Mouse (Mus musculus) brain, embryonic 18.5 days (tissue): ENCODE data around the gene Sh3bp5.

Source experiments
- DNase-seq: peaks from one replicate; pipeline ENCODE4 v3.0.0-alpha.2; 2012; ENCODE audit warnings: low read depth, low spot score

The Sh3bp5 gene

DNA sequence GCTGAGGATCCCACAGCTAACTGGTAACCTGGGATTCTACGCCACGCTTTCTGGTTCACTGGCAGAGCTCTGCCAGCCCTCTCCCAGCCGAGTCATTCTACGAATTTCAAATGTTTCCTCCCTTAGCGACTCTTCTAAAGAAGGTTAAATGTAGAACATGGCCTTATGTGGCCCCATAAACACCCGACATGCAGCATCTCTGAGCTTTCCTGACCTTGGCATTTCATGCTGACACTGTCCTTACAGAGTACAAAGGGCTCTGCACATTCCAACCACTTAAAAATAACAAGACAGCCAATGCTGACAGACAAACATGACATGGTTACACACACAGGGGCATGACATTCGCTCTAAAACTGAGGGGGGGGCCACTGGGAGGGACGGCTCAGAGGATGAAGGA is 27.2 kb downstream of the Sh3bp5 start:
- no peak for DNase-seq

DNA sequence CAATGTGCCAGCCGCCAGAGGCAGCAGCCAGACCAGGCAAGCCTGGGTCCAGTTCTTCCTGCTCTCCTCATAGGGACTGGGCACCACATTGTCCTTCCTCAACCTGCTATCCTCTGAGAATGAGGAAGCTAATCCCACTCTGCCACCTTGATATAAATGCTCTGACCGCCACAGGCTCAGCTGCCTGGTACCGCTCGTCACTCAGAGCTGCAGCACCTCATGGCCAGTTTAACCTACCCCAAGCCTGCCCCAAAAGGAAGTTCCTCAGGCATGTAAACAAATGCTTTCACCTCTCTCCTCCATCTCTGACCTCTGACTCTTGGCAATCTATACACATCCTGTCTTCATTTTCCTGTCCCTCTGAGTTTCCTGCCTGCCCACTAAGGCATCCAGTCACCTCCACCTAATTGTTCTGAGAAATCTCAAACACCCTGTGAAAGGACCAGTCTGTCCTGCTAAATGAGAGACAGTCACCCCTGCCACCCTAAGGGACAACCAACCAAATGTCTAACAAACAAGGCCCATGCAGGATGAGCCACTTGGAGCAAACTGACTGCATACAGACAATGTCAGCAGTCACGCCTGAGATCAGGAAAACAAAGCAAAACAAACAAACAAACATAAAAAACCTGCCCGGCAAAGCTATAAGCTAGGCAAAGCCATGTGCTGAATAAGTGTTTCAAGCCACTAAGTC is 27.8 kb downstream of the Sh3bp5 start:
- no peak for DNase-seq

DNA sequence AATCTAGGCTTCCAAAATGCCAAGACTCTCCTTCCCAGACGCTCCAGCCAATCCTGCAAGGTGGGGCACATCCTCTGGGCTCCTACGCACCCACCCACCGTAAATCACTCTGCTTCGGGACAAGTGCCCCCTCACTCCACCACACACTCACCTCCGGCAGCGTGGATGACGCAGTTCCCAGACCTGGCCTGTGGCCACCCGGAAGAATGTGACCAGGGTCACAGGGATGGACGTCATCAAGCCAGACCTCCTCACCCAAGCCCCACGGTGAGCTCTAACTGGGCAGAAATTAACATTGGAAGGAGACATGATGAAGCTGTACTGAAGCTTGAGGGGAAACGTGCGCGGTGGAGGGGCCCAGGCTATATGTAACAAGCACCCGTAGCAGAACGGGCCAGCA is 28.7 kb downstream of the Sh3bp5 start:
- no peak for DNase-seq

DNA sequence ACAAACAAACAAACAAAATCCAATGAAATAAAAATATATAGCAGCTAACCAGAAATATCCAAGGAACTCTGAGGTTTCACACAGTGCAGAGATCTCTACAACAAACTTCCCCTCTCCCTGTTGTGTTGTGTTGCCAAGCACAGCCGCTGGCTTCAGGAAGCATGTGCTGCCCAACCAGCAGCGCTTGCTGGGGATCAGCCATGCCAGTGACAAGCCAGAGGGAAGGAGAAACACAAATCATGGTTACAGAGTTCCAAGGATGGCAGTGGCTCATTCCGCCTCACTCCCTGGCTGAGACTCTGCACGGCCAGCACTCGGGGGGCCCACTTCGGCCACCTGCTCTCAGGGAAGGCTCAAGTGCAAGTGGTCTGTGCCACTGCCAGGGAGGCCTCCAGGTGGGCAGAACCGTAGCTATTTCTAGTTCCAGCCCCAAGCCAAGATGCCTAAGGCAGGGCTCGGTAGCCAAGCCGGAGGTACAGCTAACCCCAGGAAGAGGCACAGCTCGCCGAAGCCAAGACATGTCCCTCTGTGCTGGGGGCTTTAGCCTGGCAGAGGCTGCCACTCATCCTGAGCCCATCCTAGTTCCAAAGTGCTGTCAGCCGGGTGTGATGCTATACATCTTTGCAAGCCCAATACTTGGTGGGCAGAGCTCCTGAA is 29.6 kb downstream of the Sh3bp5 start:
- DNase-seq, result no peak

DNA sequence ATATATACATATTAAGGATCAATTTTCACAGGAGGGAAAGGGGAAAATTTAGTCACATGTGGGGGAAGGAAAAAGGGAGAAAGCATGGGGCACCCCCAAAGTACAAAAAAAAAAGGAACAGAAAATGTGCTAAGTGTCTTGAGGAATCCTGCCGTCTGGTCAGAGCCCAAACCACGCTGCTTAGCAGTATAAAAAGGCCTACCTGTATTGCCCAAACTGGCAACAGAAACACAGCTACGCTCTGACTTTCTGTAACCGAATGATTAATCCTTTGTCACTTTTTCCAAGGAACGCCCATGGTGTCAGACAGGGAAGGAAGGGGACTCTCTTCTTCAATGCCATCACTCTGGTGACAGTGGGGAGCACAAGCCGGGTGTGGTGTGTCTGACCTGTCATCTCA is 30.2 kb downstream of the Sh3bp5 start:
- DNase-seq, result no peak

DNA sequence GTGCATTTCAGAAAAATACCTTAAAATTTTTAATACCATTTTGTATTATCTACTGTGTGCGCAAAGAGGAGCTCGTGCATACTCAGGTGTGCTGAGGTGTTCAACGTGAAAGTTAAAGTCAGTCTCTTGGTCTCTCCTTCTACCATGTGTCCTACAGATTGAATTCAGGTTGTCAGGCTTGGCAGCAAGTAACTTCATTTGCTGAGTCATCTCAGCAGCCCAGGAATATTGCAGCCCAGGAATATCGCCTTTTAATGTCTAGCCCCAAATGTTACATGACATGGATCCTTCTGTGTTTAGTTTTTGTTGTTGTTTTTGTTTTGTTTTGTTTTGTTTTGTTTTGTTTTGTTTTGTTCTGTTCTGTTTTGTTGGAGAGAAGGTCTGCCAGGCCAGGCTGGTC is 31.2 kb downstream of the Sh3bp5 start:
- no peak for DNase-seq

DNA sequence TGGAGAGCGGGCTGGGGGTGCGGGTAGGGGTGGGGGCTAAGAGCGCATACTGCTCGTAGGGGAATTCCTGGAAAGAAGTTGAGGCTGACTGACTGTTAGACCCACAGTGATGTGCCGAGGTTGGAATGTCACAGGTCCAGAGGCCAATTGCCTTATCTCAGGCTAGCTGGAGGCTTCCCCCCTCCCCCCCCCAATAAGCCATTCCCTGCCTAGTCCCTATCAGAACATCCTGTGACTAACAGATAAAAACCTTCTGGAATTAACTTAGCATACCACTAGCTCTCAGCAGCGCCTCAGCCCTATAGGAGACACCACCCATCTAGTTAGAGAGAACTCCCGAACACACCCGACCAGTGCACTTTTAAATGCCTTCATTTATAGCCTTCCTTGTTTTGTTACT is 31.9 kb downstream of the Sh3bp5 start:
- no peak for DNase-seq

DNA sequence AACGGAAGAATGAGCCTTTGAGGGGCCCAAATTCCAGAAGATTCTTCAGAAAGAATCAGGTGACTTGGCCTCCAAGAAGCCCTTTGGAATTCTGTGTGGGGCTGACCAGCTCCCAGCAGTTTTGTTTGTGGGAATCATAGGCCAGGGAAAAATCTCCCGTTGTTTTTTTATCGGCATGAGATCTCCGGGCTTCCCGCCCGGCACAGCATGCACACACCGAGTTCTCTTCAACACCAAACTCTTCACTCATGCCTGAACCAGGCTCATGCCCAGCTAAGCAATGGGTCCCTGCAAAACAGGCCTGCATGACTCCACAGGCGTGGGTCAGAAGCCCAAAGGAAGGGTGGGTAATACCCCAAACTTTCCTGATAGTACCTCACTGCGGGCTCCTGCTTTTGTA is 32.3 kb downstream of the Sh3bp5 start:
- DNase-seq, result no peak

DNA sequence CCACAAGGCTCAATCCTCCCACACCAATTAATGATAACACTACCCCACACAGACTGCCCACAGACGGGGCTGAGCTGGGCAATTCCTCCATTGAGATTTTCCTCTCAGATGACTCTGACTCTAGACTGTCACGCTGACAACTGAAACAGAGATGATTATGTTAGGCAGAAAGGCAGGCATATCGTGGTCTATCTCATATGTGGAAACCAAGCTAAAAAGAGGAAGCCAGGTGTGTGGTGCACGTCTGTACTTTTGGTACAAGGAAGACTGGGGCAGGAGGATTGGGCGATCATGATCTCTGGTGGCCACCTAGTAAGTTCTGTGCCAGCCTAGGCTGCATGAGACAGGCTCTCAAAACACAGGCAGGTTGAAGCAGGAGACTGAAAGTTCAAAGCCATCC is 33.2 kb downstream of the Sh3bp5 start:
- DNase-seq, result no peak

DNA sequence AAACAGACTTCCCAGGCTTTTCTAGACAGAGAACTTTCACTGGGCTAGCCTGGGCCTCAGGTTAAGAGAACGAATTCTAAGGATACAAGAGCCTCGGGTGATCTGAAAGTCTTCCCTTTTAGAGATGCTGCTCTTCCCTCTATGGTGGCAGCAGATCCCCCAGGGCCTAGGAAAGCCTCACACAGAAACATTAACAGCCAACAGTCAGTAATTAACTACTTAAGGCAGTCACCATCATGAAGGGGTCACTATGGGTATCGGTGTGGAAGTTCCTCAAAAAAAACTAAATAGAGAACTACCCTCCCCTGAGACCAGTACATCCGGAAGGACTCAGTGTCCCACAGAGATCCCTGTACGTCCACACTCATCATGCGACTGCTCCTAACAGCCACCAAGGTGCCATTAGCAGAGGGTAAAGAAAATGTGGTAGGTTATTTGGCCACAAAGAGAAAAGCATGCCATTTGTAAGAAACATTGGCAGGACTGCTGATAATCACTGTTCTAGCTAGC is 33.9 kb downstream of the Sh3bp5 start:
- DNase-seq, result no peak

DNA sequence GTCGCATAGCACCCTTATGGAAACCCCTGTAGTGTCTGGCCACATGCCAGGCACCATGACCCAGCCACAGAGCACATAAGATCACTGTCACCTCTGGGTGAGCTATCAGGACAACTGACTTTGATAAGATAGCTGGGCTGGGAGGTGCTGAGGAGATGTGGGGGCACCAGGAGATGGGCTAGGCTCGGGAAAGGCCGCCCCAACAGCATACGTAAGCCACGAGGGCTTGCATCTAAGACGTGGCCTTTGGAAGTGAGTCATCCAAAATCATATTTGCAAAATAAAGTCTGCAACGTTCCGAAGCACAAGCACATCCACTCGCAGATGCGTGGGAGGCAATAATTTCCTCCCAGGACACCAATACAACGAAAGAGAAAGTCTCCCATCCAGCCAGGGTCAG is 35.0 kb downstream of the Sh3bp5 start:
- no peak for DNase-seq

DNA sequence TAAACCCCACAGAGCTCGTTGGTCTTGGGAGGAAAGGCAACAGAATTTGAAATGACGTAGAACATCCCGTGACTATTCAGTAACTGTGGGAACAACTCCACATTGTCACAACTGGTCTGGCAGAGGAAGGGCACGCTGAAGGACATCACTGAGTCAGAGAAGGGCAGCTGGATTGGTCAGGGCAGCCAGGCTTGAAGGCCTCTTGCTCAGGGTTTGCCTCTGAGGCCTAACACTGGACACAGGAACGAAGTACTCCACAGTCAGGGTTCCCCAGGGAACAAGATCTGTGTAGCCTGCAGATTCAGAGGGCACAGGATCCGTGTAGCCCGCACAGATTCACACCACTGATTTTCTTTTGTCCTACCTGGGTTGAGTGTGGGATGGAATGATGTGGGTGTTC is 35.6 kb downstream of the Sh3bp5 start:
- no peak for DNase-seq

DNA sequence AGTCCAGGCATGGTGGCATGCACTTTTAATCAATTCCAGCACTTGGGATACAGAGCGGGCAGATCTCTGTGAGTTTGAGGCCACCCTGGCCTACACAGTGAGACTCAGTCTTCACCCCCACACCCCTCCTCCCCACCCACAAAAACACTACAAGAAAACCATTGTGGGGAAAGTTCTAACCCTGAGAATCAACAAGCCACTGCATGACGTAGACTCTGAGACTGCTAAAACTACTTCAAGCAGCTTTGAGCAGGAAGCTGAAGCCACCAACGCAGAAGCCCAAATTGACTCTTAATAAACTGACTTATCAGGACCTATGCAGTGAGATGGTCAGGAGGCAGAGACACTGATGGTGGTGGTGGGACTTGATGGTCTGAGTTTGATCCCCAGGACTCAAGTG is 36.6 kb downstream of the Sh3bp5 start:
- no peak for DNase-seq

DNA sequence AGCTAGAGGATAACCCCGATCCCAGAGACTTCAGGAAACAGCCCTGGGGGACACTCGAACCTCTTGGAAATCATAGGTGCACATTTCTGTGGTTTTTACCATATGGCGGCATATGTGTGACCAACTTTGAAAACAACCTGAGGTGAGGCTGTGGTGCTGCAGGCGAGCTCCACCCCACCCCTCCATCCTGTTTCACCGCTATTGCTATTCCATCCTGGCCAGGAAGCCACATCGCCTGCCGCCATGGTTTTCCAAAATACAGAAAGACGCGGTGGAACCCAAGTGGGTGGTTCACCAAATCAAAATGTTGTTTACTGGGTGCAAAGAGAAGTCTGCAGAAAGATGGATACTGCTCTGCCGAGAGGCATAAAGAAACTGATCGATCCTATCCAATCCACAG is 37.1 kb downstream of the Sh3bp5 start:
- DNase-seq, result no peak

DNA sequence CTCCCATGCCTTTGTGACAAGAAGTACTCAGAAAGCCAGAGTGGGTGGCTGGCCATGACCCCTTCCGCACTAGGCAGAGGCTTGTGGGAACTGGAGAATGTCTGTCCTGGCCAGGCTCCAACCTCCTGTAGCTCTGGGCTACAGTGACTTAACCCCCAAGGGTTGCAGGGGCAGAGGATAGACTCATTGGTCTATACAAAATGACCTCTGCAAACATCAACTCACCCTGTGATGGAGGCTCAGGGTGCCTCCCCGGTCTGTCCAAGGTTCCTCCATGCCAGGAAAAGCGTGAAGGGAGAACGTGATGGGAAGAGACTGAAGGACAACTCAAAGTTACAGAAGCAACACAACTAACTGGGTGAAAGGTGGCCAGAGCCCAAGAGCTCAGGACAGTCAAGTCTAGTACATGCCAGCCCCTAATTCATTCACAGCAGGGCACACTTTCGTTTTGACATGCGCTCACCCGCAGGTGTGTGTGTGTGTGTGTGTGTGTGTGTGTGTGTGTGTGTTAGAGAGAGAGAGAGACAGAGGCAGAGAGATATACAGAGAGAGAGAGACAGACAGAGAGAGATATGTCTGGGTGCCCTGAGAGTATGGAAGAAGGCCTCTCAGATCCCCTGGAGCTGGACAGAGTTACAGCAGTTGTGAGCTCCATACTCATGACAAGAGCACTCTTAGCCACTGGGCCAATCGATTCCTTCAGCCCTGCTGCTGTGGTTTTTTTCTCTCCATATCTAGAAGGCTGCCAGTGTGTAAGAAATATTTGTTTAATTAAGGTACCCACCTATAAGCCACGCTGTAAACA is 37.9 kb downstream of the Sh3bp5 start:
- no peak for DNase-seq

DNA sequence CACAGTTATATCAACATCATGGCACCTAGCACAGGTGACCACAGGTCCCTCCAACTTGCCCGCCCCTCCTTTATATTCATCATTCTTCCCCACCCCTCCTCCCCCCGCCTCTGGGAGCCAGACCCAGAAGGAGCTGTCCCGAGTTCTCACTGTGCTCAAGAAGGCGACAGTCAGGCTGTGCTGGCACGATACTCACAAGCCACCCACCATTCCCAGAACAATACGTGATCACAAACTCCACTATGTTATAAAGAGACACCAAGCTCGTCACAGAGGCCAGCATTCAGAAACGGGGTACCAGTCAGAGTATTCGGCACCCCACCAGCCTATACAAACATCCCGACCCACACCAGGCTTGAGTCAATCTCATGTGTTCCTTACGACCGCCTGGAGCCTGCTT is 38.5 kb downstream of the Sh3bp5 start:
- no peak for DNase-seq

DNA sequence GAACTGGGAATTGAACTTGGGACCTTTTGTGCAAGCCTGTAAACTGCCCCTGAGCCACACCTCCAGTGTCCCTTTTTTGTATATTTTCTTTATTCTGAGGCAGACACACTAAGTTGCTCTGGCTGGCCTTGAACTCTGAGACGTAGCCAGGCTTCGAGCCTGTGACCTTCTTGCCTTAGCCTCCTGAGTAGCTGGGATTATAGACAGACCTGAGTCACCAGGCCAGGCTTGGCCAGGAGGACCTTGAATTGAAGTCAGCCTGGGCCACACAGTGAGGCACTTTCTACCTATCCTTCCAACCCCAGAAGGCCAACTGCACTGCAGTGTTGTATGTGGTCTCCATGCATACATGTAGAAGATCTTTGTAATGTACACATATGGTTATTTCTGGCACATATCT is 39.5 kb downstream of the Sh3bp5 start:
- no peak for DNase-seq

DNA sequence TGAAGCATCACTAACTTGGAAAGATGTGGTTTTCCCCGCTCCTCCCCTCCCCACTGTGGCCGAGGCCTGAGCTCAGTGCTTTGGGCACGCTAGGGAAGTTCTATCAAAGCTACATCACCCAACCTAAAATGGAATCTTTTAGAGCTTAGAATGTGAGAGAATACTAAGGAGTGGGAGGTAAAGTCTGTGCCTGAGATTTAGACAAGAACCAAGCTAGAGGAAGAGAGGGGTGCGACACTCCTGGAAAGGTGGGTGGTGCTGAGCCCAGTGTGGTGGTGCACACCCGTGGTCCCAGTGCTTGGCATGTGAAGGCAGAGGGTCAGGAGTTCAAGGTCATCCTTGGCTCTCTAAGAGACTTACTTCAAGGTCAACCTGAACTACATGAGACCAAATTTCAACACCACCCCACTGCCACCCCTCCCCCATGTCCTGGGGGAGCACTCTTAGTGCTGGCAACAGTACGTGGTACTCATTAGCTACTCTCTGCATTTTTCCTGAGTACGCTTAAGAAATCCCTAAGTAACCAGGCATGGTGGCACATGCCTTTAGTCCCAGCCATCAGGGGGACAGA is 40.2 kb downstream of the Sh3bp5 start:
- DNase-seq, result no peak

DNA sequence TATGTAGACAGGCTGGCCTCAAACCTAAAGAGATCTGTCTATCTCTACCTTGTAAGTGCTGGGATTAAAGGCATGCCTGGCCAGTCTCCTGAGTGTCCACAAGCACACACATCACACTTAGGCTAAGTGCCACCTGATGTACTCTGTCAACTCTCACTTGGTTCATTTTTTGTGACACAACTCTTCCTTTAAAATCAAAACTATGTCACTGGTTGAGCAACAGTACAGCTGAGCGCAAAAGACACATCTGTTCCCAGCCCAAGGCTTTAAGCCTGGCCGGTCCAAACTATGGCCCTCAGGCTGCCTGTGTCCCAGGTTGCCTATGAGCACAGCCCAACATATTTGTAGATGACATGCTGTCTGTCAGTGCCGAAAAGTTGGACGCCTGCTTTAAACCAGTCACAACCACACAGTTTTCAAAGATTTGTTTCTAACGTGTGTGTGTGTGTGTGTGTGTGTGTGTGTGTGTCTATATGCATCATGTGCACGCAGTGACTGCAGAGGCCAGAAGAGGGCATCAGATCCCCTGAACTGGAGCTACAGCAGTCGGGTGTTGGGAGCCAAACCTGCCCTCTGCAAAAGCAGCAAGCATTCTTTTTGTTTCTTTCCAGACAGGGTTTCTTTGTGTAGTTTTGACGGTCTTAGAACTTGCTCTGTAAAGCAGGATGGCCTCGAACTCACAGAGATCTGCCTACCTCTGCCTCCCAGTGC is 40.9 kb downstream of the Sh3bp5 start:
- DNase-seq, result no peak

DNA sequence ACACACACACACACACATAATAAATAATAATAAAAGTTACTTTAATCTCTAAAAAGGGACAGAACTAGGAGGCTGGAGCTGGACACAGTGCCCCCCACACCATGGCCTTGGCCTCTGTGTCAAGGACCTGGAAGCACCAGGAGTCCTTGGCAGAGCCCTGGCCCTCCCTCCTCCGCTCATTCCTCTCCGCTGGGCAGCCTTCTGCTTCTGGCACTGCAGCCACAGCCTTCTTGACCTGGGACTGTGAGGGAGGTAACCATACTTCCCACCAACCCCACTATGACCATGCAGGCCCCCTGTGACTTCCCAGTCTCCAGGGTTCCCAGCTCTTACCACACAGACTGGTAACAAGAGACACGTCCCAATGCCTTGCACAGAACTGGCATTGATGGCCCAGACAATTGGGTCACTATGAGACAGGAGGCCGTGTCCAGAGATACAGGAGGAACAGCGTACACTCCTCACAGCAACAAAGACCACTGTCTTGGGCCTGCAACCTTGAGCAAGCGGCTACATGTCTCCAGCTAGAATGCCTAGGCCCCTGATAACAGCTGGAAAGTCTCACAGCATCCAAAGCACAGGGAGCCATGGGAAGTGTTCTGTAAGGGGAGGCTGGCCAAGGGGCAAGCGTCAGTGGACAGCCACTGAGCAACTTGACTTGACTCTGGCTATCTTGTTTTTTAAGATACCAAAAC is 41.8 kb downstream of the Sh3bp5 start:
- no peak for DNase-seq

DNA sequence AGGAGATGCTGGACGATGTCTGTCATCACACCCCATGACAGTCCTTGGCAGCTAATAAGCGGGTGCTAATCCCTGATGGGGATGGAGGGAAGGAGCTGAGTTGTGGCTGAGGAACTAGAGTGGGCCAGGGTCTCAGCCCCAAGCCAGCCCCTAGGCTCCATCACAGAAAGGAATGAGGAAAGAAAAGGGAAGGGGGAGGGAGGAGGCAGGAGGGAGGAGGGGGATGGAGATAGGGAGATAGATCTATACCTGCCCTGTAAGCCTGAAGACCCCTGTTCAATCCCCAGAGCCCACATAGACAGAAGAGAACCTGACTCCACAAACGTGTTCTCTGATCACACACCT is 42.4 kb downstream of the Sh3bp5 start:
- no peak for DNase-seq
